Mouse (Mus musculus) kidney, adult 2 months (tissue): ENCODE results near the gene Bmp8b. TPM values are rescaled to one million over a fixed set of nuclear protein-coding genes. Genes with fewer than 3 reads are reported as not detected.
A peak's percentile ranks its signal among the peaks of the same experiment; 100 is the strongest.

Source experiments
- DNase-seq: peaks from one replicate; pipeline ENCODE4 v3.0.0; 2021
- H3K27ac ChIP-seq: fragments of 200-500 bp; 2 replicates; pipeline ENCODE4 v1.5.1; 2012; ENCODE audit warnings: low read depth, low read length, control low read depth, inconsistent platforms; ENCODE audit not compliant: insufficient read depth
- H3K27me3 ChIP-seq: fragments of 200-500 bp; replicated peaks from 2 replicates; pipeline ENCODE4 v1.6.1; 2012; ENCODE audit warnings: mild to moderate bottlenecking, moderate library complexity, low read length, inconsistent platforms; ENCODE audit not compliant: control insufficient read depth, insufficient read depth
- H3K36me3 ChIP-seq: fragments of 200-500 bp; 2 replicates; pipeline ENCODE4 v1.6.1; 2012; ENCODE audit warnings: mild to moderate bottlenecking, moderate library complexity, low read length, inconsistent platforms; ENCODE audit not compliant: control insufficient read depth, insufficient read depth
- H3K4me1 ChIP-seq: fragments of 200-500 bp; 2 replicates; pipeline ENCODE4 v1.6.1; 2011; ENCODE audit warnings: low read length; ENCODE audit not compliant: control insufficient read depth, insufficient read depth
- H3K4me3 ChIP-seq: fragments of 200-500 bp; 2 replicates; pipeline ENCODE4 v1.5.1; 2011; ENCODE audit warnings: mild to moderate bottlenecking, low read depth, low read length, control low read depth; ENCODE audit not compliant: insufficient read depth
- CTCF ChIP-seq: fragments of 200-500 bp; conservative IDR thresholded peaks from 2 replicates; pipeline ENCODE4 v1.5.1; 2011; ENCODE audit warnings: low read depth, mild to moderate bottlenecking, control low read depth, low read length, moderate library complexity, mixed read lengths; ENCODE audit not compliant: insufficient read depth, insufficient read length
- POLR2A ChIP-seq: fragments of 200-500 bp; IDR thresholded peaks from one replicate; pipeline ENCODE4 v1.6.1; 2011; ENCODE audit warnings: low read depth, low read length, control low read depth
- WGBS: fragments of 180-500 bp; shearing (Covaris S2); methylation state at CpG from one replicate; pipeline ENCODE4 v1.1.7; 2018; 5-methylcytosine and 5-hydroxymethylcytosine counted together
- polyA plus RNA-seq: library from polyadenylated mRNA; depleted of rRNA; stranded (reverse); fragments of >200 nt; gene quantifications from 2 replicates; pipeline ENCODE4 v1.2.3, GENCODE M21; 2012

Bmp8b gene
- polyA plus RNA-seq, 1 experiment = 0.14 TPM

DNA sequence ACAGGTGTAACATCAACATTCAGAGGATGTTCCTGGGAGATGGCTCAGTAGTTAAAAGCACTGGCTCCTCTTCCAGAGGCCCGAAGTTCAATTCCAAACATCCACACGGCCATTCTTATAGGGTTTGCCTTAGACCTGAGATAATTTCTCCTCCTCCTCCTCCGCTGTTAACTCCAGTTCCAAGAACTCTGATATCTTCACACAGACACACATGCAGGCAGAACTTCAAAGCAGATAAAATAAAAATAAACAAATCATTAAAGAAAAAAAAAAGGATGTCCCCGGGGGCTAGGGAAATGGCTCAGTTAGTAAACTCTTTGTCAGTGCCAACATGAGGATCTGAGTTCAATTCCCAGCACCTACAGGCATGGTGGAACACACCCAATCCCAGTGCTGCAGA, 26.7 kb upstream of the Bmp8b start:
- H3K27me3 ChIP-seq = no peaks in the 10 kb centered on the region
- H3K36me3 ChIP-seq = no peaks in the 10 kb centered on the region
- TF ChIP-seq POLR2A = no peak
- TF ChIP-seq CTCF = no peak
- H3K27ac ChIP-seq = no peak overlapping the region
- DNase-seq = no peak
- H3K4me3 ChIP-seq = no peak overlapping the region
- WGBS = 85% methylated on average over 4 of the region's 4 CpGs
- H3K4me1 ChIP-seq = no peaks in the 10 kb centered on the region

DNA sequence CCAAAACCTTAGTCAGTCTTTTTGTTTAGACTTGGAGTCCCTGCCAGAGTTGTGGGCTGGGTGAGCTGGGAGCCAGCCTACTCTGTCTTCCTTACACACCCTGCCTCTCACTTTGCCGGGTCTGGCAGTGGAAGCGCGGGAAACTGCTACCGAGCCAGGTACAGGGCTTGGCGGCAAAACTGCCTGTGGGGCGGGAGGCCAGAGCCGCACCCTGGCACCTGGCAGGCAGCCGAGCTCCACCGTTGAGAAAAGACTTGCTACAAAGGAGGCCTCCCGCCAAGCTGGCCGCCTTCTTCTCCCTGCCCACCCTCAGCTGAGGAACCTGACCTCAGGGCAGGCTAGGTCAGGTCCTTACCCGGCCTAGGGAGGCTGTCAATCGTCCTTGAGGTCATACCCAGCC, 24.2 kb upstream of the Bmp8b start:
- H3K36me3 ChIP-seq = no peaks in the 10 kb centered on the region
- 39% methylated on average over 13 of the region's 13 CpGs for WGBS
- H3K4me1 ChIP-seq = no peaks in the 10 kb centered on the region
- no peak overlapping the region for H3K27ac ChIP-seq
- no peaks in the 10 kb centered on the region for H3K27me3 ChIP-seq
- TF ChIP-seq CTCF = no peak
- TF ChIP-seq POLR2A = no peak
- DNase-seq = peak; percentile 38
- H3K4me3 ChIP-seq = no peak overlapping the region

DNA sequence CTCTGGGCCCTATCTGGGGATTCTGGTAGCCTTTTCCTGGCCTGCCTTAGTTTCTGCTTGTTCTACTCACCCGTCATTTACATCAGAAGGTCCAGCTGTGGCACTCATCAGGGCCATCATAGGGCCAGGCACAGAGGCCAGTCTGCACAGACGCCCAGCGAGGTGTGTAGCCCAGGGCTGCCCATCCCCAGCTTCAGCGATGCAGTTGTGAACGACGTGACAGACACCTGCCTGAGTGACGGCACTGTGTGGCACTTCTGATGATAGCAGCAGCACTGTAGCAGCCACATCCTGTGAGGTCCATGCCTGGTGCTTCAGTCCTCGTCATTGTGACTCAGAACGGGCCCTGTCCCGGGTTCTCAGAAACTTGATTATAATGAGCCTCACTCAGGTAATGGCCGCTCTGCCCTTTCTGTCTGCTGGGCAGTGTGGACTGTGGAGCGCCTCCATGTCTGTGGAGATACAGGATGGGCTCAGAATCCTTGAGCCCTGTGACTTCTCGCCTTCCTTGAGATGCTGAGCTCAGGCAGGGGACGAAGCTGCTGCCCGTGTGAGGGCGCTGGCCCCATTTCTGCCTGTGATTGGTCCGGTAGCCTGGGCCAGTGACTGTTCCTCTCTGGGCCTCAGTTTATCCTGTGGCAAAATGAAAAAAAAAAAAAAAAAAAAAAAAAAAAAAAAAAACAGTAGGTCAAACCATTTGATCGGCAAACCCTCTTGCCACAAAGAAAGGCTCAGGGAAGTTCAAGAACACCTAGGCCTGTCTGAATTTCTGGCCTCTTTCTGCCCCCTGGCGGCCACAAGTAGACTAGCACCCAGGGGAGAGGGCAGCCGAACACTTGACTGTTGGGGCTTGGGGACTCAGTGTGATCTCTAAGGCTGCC, 22.4 kb upstream of the Bmp8b start:
- H3K4me3 ChIP-seq = no peak overlapping the region
- no peak overlapping the region for H3K27ac ChIP-seq
- no peaks in the 10 kb centered on the region for H3K36me3 ChIP-seq
- H3K27me3 ChIP-seq = no peaks in the 10 kb centered on the region
- 78% methylated on average over 20 of the region's 20 CpGs for WGBS
- DNase-seq = peak; percentile 64
- no peaks in the 10 kb centered on the region for H3K4me1 ChIP-seq
- TF ChIP-seq POLR2A (no peak), CTCF (peak; percentile 87)

DNA sequence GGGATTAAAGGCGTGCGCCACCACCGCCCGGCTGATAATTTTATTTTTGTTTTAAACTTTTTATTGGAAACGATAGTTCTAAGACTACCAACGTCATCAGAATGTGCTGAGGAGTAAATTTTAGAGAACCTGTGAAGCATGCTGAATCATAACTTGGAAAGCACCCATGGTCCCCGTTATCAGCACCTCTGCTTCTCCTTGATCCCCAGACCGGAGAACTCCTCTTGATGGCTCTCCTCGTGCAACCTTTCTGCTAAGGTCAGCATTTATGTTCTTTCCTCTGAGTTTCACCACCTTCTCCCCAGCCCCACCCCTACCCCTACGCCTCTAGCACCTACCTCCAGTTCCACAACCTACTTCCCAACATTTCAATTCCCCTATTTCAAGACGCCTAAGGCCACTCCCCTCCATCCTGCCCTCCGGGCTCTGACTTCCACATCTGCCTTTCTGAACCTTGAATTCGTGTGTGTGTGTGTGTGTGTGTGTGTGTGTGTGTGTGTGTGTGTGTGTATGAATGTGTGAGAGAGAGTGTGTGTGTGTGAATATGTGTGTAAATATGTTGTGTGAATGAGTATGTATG, 21.6 kb upstream of the Bmp8b start:
- WGBS = 55% methylated on average over 13 of the region's 13 CpGs
- Histone ChIP-seq H3K27ac (no peak overlapping the region), H3K4me1 (no peaks in the 10 kb centered on the region), H3K4me3 (no peak overlapping the region), H3K36me3 (no peaks in the 10 kb centered on the region), H3K27me3 (no peaks in the 10 kb centered on the region)
- TF ChIP-seq CTCF (no peak), POLR2A (no peak)
- DNase-seq = no peak

DNA sequence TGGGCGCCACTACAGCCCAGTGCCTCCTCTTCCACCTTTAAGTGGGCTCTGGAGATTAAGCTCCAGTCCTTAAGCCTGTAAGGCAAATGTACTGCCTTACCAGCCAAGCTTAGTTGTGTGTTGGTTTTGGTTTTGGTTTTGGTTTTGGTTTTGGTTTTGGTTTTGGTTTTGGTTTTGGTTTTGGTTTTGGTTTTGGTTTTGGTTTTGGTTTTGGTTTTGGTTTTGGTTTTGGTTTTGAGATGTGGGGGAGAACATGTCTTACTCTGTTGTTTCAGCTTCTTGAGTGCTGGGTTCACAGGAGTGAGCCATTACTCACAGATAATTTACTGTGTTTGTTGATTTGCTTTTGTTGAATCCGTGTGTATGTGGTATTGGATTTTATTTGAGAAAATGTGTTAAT, 19.7 kb upstream of the Bmp8b start:
- H3K36me3 ChIP-seq = no peaks in the 10 kb centered on the region
- DNase-seq = no peak
- no peak overlapping the region for H3K4me3 ChIP-seq
- H3K27ac ChIP-seq = no peak overlapping the region
- H3K4me1 ChIP-seq = no peaks in the 10 kb centered on the region
- no peaks in the 10 kb centered on the region for H3K27me3 ChIP-seq
- no peak for TF ChIP-seq POLR2A
- no peak for TF ChIP-seq CTCF
- 87% methylated on average over 2 of the region's 2 CpGs for WGBS

DNA sequence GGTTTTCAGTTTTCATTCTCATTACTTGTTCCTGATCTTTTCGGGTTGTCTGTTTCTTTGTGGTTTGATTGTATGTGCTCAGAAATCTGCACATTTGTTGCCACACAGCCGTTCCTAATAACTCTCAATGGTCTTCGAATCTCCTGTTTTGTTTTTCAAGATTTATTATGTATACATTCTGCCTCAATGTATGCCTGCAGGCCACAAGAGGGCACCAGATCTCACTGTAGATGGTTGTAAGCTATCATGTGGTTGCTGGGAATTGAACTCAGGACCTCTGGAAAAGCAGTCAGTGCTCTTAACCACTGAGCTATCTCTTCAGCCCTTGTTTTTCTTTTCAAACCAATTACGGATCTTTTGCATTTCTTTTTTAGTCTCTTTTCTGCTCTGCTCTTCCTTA, 18.6 kb upstream of the Bmp8b start:
- no peak for DNase-seq
- WGBS = 85% methylated on average over 4 of the region's 4 CpGs
- Histone ChIP-seq H3K4me3 (no peak overlapping the region), H3K27ac (no peak overlapping the region), H3K36me3 (no peaks in the 10 kb centered on the region), H3K27me3 (no peaks in the 10 kb centered on the region), H3K4me1 (no peaks in the 10 kb centered on the region)
- TF ChIP-seq CTCF (no peak), POLR2A (no peak)

DNA sequence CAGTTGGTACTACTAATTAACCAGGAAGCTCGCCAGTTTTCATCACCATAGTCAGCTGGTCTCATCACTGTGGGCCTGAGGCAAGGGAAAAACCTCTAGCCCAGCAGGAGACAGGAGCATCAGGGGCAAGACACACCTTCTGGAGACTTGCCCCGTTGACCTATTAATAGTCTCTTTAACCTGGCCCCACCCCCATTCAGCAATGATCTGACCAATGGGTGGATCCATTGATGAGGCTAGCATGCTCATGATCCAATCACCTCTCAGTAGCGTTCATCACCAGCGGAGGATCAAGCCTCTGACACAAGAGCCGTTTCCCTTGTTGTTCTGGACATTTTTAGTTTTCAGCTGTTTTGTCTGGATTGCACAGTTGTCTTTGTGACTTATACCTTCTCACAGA, 12.3 kb upstream of the Bmp8b start:
- H3K4me1 ChIP-seq = no peaks in the 10 kb centered on the region
- H3K27me3 ChIP-seq = no peaks in the 10 kb centered on the region
- no peaks in the 10 kb centered on the region for H3K36me3 ChIP-seq
- DNase-seq = no peak
- H3K4me3 ChIP-seq = no peak overlapping the region
- no peak overlapping the region for H3K27ac ChIP-seq
- 78% methylated on average over 5 of the region's 5 CpGs for WGBS
- TF ChIP-seq CTCF (no peak), POLR2A (no peak)
